Mouse (Mus musculus) C2C12 (cell line): ENCODE measurements around the gene Tmed10.

Experiments used
- CTCF ChIP-seq: IDR thresholded peaks from one replicate; pipeline ENCODE4 v1.5.1; 2011; ENCODE audit not compliant: control insufficient read depth, insufficient read depth, insufficient read length
- MYOD1 ChIP-seq: IDR thresholded peaks from one replicate; pipeline ENCODE4 v1.6.1; 2011; ENCODE audit warnings: low read depth; ENCODE audit not compliant: control insufficient read depth, insufficient read length
- USF1 ChIP-seq: IDR thresholded peaks from one replicate; pipeline ENCODE4 v1.6.1; 2011; ENCODE audit warnings: low read depth, mild to moderate bottlenecking, control low read depth, moderate library complexity

DNA sequence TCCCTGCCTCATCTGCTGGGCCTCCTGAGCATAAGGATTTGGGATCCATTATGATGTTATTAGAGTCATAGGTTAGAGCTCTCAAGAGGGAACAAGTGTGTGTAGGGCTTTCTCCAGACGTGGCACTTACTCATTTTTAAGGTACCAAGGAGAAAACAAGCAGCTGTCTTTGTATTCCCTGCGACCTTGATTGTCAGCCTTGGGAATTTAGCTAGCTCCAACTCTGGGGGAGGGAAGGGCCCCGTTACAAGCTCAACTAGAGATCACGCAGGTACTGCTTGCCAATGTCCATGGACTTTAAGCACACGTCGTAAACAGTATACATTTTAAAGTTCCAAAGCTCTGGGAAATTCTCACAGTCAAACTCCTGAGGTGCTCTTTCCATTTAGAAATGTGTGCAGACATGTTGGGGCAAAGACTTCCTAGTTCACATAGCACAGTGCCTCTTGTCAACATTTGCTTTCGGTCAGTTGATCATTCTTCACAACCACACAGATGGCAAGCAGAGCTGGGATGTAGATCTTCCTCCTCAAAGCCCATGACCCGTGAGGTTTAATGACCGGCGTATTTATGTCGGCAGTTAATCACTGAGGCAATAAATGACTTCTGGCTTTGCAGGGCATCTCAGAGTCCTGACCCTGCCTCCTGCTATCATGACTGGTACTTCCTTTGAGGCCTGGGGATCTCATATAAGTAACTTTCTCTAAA lies 76.4 kb downstream of the Tmed10 start:
- TF ChIP-seq MYOD1 (no peak), CTCF (no peak), USF1 (no peak)
